Mouse (Mus musculus): ENCODE measurements around the gene Ubl3. TPM values are rescaled to one million over a fixed set of nuclear protein-coding genes. Genes with fewer than 3 reads are reported as not detected.

Ubl3 gene
- 185 and 195 TPM in 2 replicates for polyA plus RNA-seq (2012; ENCODE audit: insufficient read depth, insufficient read length, missing spikeins)

DNA sequence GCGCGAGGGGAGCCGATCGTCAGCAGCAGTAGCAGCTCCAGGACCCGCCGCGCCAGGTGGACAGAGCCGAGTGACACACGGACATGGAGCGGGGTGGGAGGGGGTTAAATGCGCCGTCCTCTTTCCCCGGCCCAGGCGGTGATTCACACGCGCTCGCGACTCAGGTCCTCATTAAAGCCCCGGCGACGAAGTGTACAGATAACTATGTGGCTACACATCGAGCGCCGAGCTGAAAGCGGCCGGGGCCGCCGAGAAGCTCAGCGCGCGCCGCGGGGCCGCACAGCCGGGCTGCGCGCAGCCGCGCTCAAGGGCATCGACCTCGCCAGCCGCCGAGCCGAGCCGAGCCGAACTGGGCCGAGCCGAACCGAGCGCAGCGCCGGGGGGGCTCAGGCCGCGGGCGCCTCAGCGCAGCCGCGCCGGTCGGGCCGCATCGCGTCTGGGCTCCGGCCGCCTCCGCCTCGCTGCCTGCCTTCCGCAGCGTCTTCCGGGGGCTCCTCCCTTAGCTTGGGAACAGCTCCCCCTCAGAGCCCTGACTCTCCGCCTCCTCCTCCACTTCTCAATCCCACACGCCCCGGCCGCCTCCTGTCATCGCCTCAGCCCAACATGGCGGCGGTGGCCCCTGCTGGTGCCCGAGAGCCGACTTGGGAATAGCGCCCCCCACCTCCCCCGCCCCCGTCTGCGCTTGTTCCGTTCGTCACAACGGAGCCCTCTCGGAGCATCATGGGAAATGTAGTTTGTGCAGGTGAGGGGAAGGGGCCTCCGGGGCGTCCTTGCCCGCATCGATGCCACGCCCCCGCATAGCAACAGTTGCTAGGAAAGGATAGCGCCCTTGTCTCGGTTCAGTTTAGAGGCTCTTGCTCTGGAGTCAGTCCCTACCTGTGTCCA is at the start of gene Ubl3:
Ubl3 (minus strand) TSS at position 603 of the 885 bp plus-strand sequence.
- H3K27ac ChIP-seq (ENCODE audit: insufficient read depth, low read depth, low read length): peak within 1 kb of the TSS; percentile 76
- H3K4me3 ChIP-seq (ENCODE audit: insufficient read depth, low read length): peak within 1 kb of the TSS; percentile 72
- peaks cover 30% of the 10 kb centered on the region for H3K4me1 ChIP-seq (ENCODE audit: control insufficient read depth, insufficient read depth, low read length)
- TF ChIP-seq POLR2A (IDR thresholded peaks at IDR 0.05; ENCODE audit: borderline replicate concordance, low read depth, low read length) (no peak), CTCF (IDR thresholded peaks at IDR 0.05; ENCODE audit: low read depth, low read length) (no peak)

DNA sequence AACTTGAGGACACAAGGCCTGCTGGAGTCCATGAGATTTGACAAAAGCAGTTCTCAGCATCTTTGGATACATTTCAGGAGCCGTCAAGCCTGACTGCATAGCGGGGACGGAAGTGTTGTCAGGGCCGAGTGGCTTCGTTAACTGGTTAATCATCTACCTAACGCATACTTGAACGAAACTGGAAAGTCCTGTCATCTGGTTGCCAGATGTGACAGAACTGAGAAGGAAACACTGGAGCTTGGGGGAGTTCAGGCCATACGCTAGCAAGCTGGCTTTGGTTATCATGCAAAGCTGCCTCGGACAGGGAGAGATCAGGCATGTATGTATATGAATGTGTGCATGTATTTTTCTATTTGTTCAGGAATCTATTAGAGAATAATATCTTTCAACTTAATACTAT is 45.8 kb upstream of the Ubl3 start:
- H3K27ac ChIP-seq (ENCODE audit: insufficient read depth, low read depth, low read length): no peak overlapping the region
- no peak overlapping the region for H3K4me3 ChIP-seq (ENCODE audit: insufficient read depth, low read length)
- TF ChIP-seq POLR2A (IDR thresholded peaks at IDR 0.05; ENCODE audit: borderline replicate concordance, low read depth, low read length): no peak
- TF ChIP-seq CTCF (IDR thresholded peaks at IDR 0.05; ENCODE audit: low read depth, low read length): no peak
- peaks cover 17% of the 10 kb centered on the region for H3K4me1 ChIP-seq (ENCODE audit: control insufficient read depth, insufficient read depth, low read length)

DNA sequence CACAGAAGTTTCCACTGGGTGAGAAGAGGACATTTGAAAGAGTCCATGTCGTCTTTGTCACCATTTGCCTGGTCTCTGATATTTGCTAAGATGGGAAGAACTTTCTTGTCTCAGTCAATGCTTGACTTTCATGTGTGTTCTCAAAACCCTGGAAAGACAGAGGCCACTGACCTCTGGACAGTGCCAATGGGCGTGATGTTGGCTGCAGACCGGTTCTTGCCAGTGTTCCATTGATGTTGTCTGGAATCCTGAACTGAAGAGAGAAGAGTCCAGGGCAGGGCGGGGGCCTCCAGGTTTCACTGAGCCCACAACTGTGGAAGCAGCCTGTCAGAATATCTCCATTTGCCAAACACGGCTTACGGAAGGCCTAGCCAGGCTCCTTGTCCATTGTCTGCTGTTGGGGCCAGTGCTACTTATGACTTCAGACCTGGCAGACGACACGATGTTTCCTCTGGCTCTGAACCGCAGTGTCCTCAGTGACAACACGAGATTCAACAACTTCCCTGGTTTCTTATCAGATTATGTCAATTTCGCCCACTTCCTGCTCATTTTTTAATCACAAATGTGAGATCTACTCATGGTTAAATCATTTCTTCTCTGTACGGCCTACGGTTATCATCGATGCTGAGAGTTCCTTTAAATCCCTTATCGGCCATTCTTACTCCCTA is 43.6 kb upstream of the Ubl3 start:
- Histone ChIP-seq H3K4me3 (ENCODE audit: insufficient read depth, low read length) (no peak overlapping the region), H3K4me1 (ENCODE audit: control insufficient read depth, insufficient read depth, low read length) (peaks cover 14% of the 10 kb centered on the region), H3K27ac (ENCODE audit: insufficient read depth, low read depth, low read length) (no peak overlapping the region)
- no peak for TF ChIP-seq POLR2A (IDR thresholded peaks at IDR 0.05; ENCODE audit: borderline replicate concordance, low read depth, low read length)
- no peak for TF ChIP-seq CTCF (IDR thresholded peaks at IDR 0.05; ENCODE audit: low read depth, low read length)

DNA sequence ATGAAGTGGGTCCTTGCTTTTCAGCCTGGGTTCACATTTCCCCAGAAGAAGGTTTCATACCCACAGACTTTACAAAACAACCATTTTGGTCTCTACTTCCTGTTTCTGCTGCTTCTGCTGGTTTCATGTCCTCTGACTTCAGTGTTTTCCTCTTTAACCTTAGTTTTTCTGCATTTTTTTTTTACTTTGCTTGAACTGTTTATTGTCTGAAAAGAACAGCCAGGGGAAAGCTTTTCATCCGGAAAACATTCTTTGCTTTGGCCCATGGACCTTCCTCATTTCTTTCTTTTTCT is 42.8 kb upstream of the Ubl3 start:
- H3K4me1 ChIP-seq (ENCODE audit: control insufficient read depth, insufficient read depth, low read length): peaks cover 8% of the 10 kb centered on the region
- TF ChIP-seq CTCF (IDR thresholded peaks at IDR 0.05; ENCODE audit: low read depth, low read length) (no peak), POLR2A (IDR thresholded peaks at IDR 0.05; ENCODE audit: borderline replicate concordance, low read depth, low read length) (no peak)
- peak overlapping the region; percentile 76 for H3K27ac ChIP-seq (ENCODE audit: insufficient read depth, low read depth, low read length)

DNA sequence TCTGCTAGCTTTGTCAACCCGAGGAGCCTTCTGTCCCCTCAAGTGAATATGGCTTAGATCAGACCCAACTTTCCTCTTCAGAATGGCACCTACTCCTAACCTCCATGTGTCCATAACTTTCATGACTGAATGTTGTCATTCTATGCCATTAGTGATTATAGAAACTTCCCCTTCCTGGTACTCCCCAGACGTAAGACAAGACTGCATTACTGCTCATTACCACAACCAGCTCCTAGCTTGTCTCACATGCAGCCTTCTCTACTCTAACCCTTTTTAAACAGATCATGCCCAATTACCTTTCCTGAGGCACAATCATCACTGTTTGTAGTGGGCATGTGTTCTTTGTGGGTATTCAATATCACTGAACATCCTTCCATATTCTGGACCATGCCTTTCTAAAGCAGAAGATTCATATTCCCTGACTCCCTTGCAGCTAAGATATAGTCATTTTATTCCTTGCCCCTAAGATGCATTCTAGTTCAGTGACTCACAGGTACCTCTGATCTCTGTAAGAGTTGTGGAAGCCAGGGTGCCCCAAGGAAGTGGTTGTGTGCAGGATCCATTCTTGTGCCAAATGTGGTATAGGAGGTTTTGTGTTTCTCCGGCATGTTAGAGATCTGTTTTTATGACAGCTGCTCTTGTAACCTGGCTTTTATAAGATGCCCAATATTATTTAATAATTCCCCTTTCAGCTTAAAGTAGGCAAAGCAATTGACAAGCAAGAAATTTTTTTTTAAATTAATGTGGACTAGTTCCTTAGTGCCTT is 42.3 kb upstream of the Ubl3 start:
- H3K4me3 ChIP-seq (ENCODE audit: insufficient read depth, low read length): no peak overlapping the region
- no peak for TF ChIP-seq CTCF (IDR thresholded peaks at IDR 0.05; ENCODE audit: low read depth, low read length)
- no peak for TF ChIP-seq POLR2A (IDR thresholded peaks at IDR 0.05; ENCODE audit: borderline replicate concordance, low read depth, low read length)
- H3K4me1 ChIP-seq (ENCODE audit: control insufficient read depth, insufficient read depth, low read length): peaks cover 8% of the 10 kb centered on the region
- H3K27ac ChIP-seq (ENCODE audit: insufficient read depth, low read depth, low read length): peak overlapping the region; percentile 76

More for the DNA sequence above, 42.8 kb upstream of the Ubl3 start:
- H3K4me3 ChIP-seq (ENCODE audit: insufficient read depth, low read length): no peak overlapping the region

DNA sequence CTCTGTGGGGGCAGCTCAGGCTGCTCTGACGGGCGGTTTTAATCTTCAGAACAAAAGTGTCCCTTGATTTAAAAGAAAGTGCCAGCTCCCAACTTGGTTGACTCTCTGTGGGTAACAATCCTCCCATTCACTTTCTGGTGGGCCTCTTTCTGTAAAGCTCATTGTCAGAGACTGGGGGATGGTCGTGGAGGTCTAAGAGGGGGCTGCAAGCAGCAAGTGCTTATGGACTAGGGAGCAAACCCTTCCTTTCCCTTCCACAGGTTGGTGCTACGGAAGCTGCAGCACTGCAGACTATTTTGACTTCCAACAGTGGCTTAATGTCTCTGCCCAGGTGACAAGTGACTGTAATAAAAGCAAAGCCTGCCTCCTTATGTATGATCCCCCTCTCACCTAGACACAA is 41.0 kb upstream of the Ubl3 start:
- Histone ChIP-seq H3K4me1 (ENCODE audit: control insufficient read depth, insufficient read depth, low read length) (peaks cover 8% of the 10 kb centered on the region), H3K4me3 (ENCODE audit: insufficient read depth, low read length) (no peak overlapping the region), H3K27ac (ENCODE audit: insufficient read depth, low read depth, low read length) (no peak overlapping the region)
- TF ChIP-seq CTCF (IDR thresholded peaks at IDR 0.05; ENCODE audit: low read depth, low read length): no peak
- TF ChIP-seq POLR2A (IDR thresholded peaks at IDR 0.05; ENCODE audit: borderline replicate concordance, low read depth, low read length): no peak

DNA sequence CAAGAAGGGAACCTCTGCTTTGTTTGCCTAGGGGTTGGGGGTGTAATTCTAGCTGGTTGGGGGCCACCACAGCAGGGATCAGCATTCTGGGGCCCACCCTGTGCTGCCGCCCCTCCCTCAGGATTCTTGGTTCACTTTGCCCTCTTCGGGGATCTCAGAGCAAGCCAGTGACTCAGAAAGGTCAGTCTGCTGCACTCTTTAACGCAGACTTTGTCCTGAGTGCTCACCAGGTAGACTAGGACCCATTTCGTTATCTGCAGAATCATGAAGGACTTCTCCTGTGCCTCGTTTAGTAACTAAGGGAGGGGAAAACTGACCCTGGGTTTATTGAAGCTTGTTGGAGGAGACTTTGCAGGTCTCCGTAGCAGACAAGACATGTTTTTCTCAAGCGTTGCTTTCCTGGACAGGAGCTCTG is 38.9 kb upstream of the Ubl3 start:
- TF ChIP-seq CTCF (IDR thresholded peaks at IDR 0.05; ENCODE audit: low read depth, low read length) (no peak), POLR2A (IDR thresholded peaks at IDR 0.05; ENCODE audit: borderline replicate concordance, low read depth, low read length) (no peak)
- Histone ChIP-seq H3K27ac (ENCODE audit: insufficient read depth, low read depth, low read length) (no peak overlapping the region), H3K4me3 (ENCODE audit: insufficient read depth, low read length) (no peak overlapping the region), H3K4me1 (ENCODE audit: control insufficient read depth, insufficient read depth, low read length) (peaks cover 8% of the 10 kb centered on the region)

DNA sequence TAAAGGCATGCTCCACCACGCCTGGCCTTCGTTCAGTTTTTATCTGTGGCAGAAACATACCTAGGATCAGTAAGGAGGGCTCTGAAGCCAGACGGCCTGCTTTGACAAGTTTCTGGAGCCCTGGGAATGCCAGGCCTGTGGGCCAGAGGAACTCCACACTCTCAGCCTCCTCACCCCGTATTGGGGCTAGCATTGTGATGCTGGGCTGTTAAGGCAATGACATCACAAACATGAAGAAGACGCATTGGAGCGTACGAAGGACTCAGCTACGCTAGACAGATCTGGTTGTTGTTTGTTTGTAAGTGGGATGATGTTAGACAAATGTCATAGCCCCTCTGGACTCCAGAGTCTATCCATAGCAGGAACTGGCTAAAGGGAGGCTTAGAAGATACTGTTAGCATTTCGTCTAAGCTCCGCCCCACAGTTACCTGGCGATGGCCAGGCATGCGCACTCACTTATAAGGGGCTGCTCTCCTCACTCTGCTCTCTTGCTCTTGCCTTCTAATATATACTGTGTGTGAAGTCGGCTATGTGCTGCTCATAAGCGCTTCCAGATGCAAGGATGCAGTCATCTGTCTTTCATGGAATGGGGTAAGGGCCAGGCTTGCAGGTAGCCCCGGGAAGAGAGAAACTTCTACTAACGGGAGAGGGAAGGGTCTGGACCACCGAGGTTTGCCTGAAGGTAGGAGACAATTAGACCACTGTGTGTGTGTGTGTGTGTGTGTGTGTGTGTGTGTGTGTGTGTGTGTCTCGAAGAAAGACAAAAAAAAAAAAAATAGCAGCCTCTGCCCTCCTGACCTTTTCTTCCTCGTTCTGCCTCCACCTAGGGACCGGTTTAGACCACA is 38.2 kb upstream of the Ubl3 start:
- Histone ChIP-seq H3K27ac (ENCODE audit: insufficient read depth, low read depth, low read length) (no peak overlapping the region), H3K4me3 (ENCODE audit: insufficient read depth, low read length) (no peak overlapping the region), H3K4me1 (ENCODE audit: control insufficient read depth, insufficient read depth, low read length) (peaks cover 5% of the 10 kb centered on the region)
- no peak for TF ChIP-seq CTCF (IDR thresholded peaks at IDR 0.05; ENCODE audit: low read depth, low read length)
- TF ChIP-seq POLR2A (IDR thresholded peaks at IDR 0.05; ENCODE audit: borderline replicate concordance, low read depth, low read length): no peak

DNA sequence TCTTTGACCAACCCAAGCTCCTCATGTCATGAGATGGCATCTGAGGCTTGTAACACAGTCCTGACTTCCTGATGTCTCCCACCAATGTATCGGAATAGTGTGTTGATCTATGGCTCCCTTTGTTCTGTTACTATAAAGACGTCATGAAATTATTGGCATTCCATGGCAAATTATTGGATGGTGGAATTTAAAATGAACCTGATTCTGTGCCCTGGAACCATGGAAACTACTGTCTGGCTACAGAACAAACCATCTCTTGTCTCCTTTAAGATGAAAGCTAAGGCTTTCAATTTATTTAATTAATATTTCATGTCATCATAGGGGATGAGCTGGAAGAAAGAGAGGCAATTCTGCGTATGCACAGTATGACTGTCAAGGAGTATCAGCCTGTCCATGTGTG is 36.4 kb upstream of the Ubl3 start:
- TF ChIP-seq POLR2A (IDR thresholded peaks at IDR 0.05; ENCODE audit: borderline replicate concordance, low read depth, low read length): no peak
- no peak overlapping the region for H3K4me3 ChIP-seq (ENCODE audit: insufficient read depth, low read length)
- no peak overlapping the region for H3K27ac ChIP-seq (ENCODE audit: insufficient read depth, low read depth, low read length)
- no peaks in the 10 kb centered on the region for H3K4me1 ChIP-seq (ENCODE audit: control insufficient read depth, insufficient read depth, low read length)
